Mouse (Mus musculus) midbrain, embryonic 15.5 days (tissue): ENCODE data around the gene Hist1h3b. TPM values are rescaled to one million over a fixed set of nuclear protein-coding genes. Genes with fewer than 3 reads are reported as not detected.
A peak's percentile ranks its signal among the peaks of the same experiment; 100 is the strongest.
"Not testable (repeated sequence)": the region's sequence is repeated elsewhere in the genome, so short reads cannot be mapped to it uniquely, and the experiment has no call there.

Source experiments
- ATAC-seq: fragments of 200-750 bp; cut with Nextera tagmentation; replicated peaks from 2 replicates; pipeline ENCODE4 v1.8.0; 2017; ENCODE audit warnings: moderate TSS enrichment
- H3K27ac ChIP-seq: fragments of 300-500 bp; sonication (generic); 2 replicates; pipeline ENCODE4 v1.5.1; 2015; ENCODE audit warnings: mild to moderate bottlenecking, inconsistent platforms
- H3K27me3 ChIP-seq: fragments of 300-500 bp; sonication (generic); replicated peaks from 2 replicates; pipeline ENCODE4 v1.6.1; 2015; ENCODE audit warnings: inconsistent platforms
- H3K36me3 ChIP-seq: fragments of 300-500 bp; sonication (generic); replicated peaks from 2 replicates; pipeline ENCODE4 v1.6.1; 2015; ENCODE audit warnings: inconsistent platforms
- H3K4me1 ChIP-seq: fragments of 300-500 bp; sonication (generic); 2 replicates; pipeline ENCODE4 v1.6.1; 2015; ENCODE audit warnings: inconsistent platforms
- H3K4me2 ChIP-seq: fragments of 300-500 bp; sonication (generic); 2 replicates; pipeline ENCODE4 v1.6.1; 2015; ENCODE audit warnings: inconsistent platforms, mild to moderate bottlenecking, moderate library complexity
- H3K4me3 ChIP-seq: fragments of 300-500 bp; sonication (generic); 2 replicates; pipeline ENCODE4 v1.5.1; 2015; ENCODE audit warnings: mild to moderate bottlenecking, inconsistent platforms
- H3K9ac ChIP-seq: fragments of 300-500 bp; sonication (generic); 2 replicates; pipeline ENCODE4 v1.6.1; 2015; ENCODE audit warnings: mild to moderate bottlenecking, inconsistent platforms
- H3K9me3 ChIP-seq: fragments of 300-500 bp; sonication (generic); 2 replicates; pipeline ENCODE4 v1.6.1; 2016; ENCODE audit warnings: inconsistent platforms
- WGBS: fragments of 180-500 bp; shearing (Covaris S2); methylation state at CpG from one replicate; pipeline ENCODE4 v1.1.7; 2015; ENCODE audit warnings: mixed read lengths; 5-methylcytosine and 5-hydroxymethylcytosine counted together
- polyA plus RNA-seq: library from polyadenylated mRNA; unstranded; fragments of >200 nt; fragmentation: Nextera tagmentation; extraction: Ambion mirVana; gene quantifications from 2 replicates; pipeline ENCODE4 v1.2.1, GENCODE M21; 2015

The Hist1h3b gene
- polyA plus RNA-seq, 1 experiment from 2014 or later = 0.67 TPM

- no peaks in the 10 kb centered on the region for H3K36me3 ChIP-seq
- H3K27me3 ChIP-seq = no peaks in the 10 kb centered on the region
- H3K9me3 ChIP-seq = no peaks in the 10 kb centered on the region
- ATAC-seq = no peak
- peaks cover 24% of the 10 kb centered on the region for H3K4me1 ChIP-seq
- peak overlapping the region; percentile 51 for H3K4me3 ChIP-seq
- WGBS = 36% methylated on average over 13 of the region's 13 CpGs
- H3K9ac ChIP-seq = peak overlapping the region; percentile 33; the same call in 1 of the 2 replicates
- H3K4me2 ChIP-seq = peak overlapping the region; percentile 98
- peak overlapping the region; percentile 78; the same call in 1 of the 2 replicates for H3K27ac ChIP-seq
Observed at GRCm38 (mm10) chr13:23740256-23740840, 11.7 kb upstream of the Hist1h3b start.

- no peak overlapping the region for H3K27ac ChIP-seq
- no peak for ATAC-seq
- no peaks in the 10 kb centered on the region for H3K27me3 ChIP-seq
- no peaks in the 10 kb centered on the region for H3K9me3 ChIP-seq
- peaks cover 28% of the 10 kb centered on the region for H3K4me1 ChIP-seq
- H3K4me2 ChIP-seq = no peak overlapping the region
- WGBS = 67% methylated on average over 5 of the region's 5 CpGs
- H3K36me3 ChIP-seq = no peaks in the 10 kb centered on the region
- no peak overlapping the region for H3K9ac ChIP-seq
- H3K4me3 ChIP-seq = no peak overlapping the region
Observed at GRCm38 (mm10) chr13:23740910-23741309, 11.2 kb upstream of the Hist1h3b start.

DNA sequence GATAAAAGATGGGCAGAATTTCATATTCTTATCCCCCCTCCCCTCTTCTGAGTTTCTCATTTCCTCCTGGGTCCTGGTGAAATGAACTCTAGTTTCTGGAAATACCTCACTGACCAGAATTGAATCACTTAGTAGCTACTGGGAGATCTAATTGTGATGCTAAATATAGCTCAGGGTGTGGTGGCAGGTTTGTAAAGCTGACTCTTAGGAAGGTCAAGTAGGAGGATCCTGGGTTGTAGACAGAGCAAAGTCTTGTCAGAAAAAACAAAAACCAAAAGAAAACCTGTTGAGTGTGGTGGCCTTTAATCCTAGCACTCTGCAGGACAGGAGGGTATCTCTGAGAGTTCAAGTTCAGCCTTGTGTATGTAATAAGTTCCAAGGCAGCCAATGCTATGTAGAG lies 10.1 kb upstream of the Hist1h3b start:
- H3K9ac ChIP-seq = no peak overlapping the region
- H3K4me2 ChIP-seq = no peak overlapping the region
- H3K36me3 ChIP-seq = no peaks in the 10 kb centered on the region
- no peak overlapping the region for H3K4me3 ChIP-seq
- no peak for ATAC-seq
- no peaks in the 10 kb centered on the region for H3K9me3 ChIP-seq
- peaks cover 31% of the 10 kb centered on the region for H3K4me1 ChIP-seq
- H3K27ac ChIP-seq = no peak overlapping the region
- no peaks in the 10 kb centered on the region for H3K27me3 ChIP-seq

DNA sequence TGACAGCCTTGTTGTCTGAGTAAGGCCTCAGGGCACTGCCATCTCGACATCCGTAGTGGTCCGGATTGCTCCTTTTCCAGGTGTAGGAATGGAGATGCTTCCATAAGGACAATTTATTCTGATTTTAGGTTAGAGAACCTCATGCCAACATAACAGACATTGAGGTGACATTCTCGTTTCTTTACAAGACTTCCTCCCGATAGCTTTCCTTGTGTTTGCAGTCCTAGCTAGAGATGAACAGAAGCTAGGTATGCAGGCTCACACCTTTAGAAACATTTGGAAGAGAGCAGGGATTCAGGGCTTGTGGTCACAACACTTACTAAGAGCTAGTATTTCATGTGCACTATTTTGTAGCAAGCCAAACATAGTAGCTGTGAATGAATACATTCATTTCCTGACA lies 8.9 kb upstream of the Hist1h3b start:
- ATAC-seq = no peak
- Histone ChIP-seq H3K4me2 (no peak overlapping the region), H3K9ac (no peak overlapping the region), H3K27ac (no peak overlapping the region), H3K4me1 (peaks cover 36% of the 10 kb centered on the region), H3K4me3 (no peak overlapping the region), H3K9me3 (no peaks in the 10 kb centered on the region), H3K27me3 (no peaks in the 10 kb centered on the region), H3K36me3 (no peaks in the 10 kb centered on the region)
- 84% methylated on average over 5 of the region's 5 CpGs for WGBS

- no peak overlapping the region for H3K4me3 ChIP-seq
- no peak overlapping the region for H3K4me2 ChIP-seq
- no peaks in the 10 kb centered on the region for H3K36me3 ChIP-seq
- H3K9ac ChIP-seq = no peak overlapping the region
- WGBS = 38% methylated on average over 4 of the region's 4 CpGs
- H3K9me3 ChIP-seq = no peaks in the 10 kb centered on the region
- no peak overlapping the region for H3K27ac ChIP-seq
- H3K4me1 ChIP-seq = peaks cover 32% of the 10 kb centered on the region
- no peak for ATAC-seq
- H3K27me3 ChIP-seq = no peaks in the 10 kb centered on the region
Observed at GRCm38 (mm10) chr13:23743963-23744362, 8.1 kb upstream of the Hist1h3b start.

DNA sequence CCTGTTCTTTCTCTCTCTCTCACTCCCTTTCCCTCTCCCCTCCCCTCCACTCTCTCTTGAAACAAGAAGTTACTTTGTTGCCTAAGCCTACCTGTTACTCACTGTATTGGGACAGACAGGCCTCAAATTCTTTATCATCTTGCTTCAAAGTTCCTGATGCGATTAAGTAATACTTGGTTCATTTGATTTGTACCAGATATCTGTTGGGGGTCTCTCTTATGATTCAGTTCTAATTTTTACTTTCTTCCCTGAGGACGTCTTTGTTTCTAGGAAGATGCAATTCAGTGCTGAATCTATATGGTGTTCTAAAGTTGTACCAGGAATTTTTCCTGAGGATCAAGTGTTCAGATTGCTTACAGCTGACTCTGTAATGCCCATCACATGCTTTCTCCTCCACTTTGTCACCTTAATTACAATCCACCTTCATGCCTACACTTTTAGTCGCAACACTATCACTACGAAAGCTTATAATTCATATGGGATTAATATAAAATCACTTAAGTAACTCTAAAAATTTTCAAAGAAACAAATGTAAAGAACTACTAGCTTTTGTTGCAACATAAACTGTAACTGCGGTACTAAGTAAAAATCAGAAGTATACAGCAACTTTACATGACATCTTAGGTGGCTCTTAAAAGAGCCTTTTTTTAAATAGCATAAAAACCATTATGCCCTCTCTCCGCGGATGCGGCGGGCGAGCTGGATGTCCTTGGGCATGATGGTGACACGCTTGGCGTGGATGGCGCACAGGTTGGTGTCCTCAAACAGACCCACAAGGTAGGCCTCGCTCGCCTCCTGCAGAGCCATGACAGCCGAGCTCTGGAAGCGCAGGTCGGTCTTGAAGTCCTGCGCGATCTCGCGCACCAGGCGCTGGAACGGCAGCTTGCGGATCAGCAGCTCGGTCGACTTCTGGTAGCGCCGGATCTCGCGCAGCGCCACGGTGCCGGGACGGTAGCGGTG lies 7.4 kb upstream of the Hist1h3b start:
- H3K4me2 ChIP-seq = peak overlapping the region; percentile 86
- no peak for ATAC-seq
- WGBS = 2% methylated on average over 17 of the region's 36 CpGs
- no peaks in the 10 kb centered on the region for H3K36me3 ChIP-seq
- no peaks in the 10 kb centered on the region for H3K27me3 ChIP-seq
- H3K27ac ChIP-seq = no peak overlapping the region
- H3K9ac ChIP-seq = no peak overlapping the region
- H3K4me1 ChIP-seq = peaks cover 26% of the 10 kb centered on the region
- H3K9me3 ChIP-seq = no peaks in the 10 kb centered on the region
- H3K4me3 ChIP-seq = peak overlapping the region; percentile 46

DNA sequence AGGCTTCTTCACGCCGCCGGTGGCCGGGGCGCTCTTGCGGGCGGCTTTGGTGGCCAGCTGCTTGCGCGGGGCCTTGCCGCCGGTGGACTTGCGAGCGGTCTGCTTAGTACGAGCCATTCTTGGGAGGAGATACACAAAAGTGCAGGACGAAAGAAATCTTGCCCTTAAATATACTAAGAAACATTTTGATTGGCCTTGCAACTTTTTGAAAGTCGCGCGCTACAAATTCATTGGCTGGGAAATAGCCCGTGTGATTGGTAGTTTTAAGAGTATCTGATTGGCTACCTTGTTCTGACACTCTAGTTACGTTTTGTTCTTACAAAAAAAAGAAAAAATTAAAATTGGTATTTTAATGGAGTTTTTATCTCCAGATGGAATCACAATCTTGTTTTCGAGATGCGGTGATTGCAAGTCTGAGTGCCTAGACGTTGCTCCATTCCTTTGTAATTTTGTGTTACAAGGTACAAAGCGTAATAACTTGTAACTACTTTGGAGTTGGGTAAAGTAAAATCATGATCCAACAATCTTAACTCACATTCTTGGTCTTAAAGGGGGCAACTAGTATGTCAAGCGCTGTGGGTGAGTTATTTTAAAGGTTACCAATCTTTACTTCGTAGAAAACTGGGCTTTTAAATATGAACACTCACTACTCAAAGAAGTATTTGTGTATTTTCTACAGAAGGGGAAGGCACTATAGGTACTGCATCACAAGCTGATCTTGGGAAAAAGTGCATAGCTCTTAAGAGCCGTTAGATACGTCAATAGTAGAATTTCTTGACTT lies 6.5 kb upstream of the Hist1h3b start, which contains the start of gene Hist1h3c:
TSS of gene Hist1h3c (minus strand) at position 222 of the 781 bp plus-strand sequence.
- peaks cover 19% of the 10 kb centered on the region for H3K4me1 ChIP-seq
- H3K9me3 ChIP-seq = no peaks in the 10 kb centered on the region
- peak within 1 kb of the TSS; percentile 96 for H3K27ac ChIP-seq
- peak within 1 kb of the TSS; percentile 86 for H3K4me2 ChIP-seq
- under 1% methylated on average over 24 of the region's 28 CpGs for WGBS
- H3K36me3 ChIP-seq = no peaks in the 10 kb centered on the region
- peak within 1 kb of the TSS; percentile 46 for H3K4me3 ChIP-seq
- peak; percentile 77 for ATAC-seq
- peak within 1 kb of the TSS; percentile 37; the same call in 1 of the 2 replicates for H3K9ac ChIP-seq
- no peaks in the 10 kb centered on the region for H3K27me3 ChIP-seq

GRCm38 (mm10) chr13:23746201-23747080 lies 5.6 kb upstream of the Hist1h3b start, which contains the start of gene Hist1h2bb:
Gene Hist1h2bb (plus strand): TSS chr13:23746734.
- peak within 1 kb of the TSS; percentile 86 for H3K4me2 ChIP-seq
- peak within 1 kb of the TSS; percentile 96 for H3K27ac ChIP-seq
- peak within 1 kb of the TSS; percentile 46 for H3K4me3 ChIP-seq
- H3K27me3 ChIP-seq, H3K9me3 ChIP-seq, H3K36me3 ChIP-seq: not testable (repeated sequence)
- peaks cover 21% of the 10 kb centered on the region for H3K4me1 ChIP-seq
- peak within 1 kb of the TSS; percentile 37 for H3K9ac ChIP-seq
- peak; percentile 92 for ATAC-seq
- 1% methylated on average over 46 of the region's 58 CpGs for WGBS

DNA sequence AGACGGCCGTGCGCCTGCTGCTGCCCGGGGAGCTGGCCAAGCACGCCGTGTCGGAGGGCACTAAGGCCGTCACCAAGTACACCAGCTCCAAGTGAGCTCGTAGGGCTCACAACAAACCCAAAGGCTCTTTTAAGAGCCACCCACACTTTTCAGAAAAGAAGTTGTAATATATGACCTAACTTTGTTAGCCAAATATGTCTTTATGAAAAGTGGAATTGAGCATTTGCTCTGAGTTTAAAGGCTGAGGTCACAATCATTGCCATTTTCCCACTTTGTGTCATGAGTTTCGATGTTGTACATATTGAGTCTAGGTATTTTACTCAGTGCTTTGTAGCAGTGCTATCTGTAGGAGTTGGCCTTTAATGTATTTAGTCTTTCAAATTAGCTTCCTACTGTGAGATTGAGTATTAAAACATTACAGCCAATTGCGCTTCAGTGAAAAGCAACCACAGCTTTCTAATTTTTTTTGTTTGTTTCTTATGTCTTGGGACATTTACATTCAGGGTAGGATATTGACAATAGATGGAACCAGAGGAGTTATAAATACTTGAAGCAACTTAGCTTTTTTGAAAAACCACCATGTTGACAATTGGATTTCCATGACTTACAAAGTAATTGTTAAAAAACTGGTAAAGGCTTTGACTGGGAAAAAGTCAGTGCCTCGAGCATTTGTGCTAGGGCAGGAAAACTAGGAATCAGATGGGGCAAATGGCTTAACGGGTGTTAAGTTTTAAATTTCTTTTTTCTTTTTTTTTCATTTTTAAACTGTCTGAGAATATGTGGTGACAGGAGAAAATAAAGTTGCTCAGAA lies 4.8 kb upstream of the Hist1h3b start:
- ATAC-seq = no peak; the same call in 1 of the 2 replicates
- H3K27ac ChIP-seq = peak overlapping the region; percentile 96
- 2% methylated on average over 13 of the region's 13 CpGs for WGBS

DNA sequence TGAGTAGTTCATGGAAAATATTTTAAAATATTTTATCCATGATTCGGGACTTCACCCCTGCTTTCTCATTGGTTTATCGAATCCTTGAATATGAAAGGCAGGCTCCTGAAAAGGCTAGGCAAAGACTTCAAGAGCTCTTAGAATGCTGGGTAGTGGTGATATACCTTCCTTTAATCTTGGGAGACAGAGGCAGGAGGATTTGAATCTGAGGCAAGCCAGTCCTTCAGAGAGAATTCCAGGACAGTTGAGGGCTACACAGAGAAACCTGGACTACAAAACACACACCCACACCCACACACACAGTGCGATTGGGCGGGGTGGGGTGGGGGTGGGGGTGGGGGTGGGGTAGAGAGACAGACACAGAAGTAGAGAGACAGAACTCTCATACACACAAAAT lies 4.2 kb upstream of the Hist1h3b start:
- H3K27me3 ChIP-seq = no peaks in the 10 kb centered on the region
- H3K4me1 ChIP-seq = peaks cover 28% of the 10 kb centered on the region
- no peak overlapping the region for H3K4me3 ChIP-seq
- H3K36me3 ChIP-seq = no peaks in the 10 kb centered on the region
- H3K27ac ChIP-seq = peak overlapping the region; percentile 53
- no peaks in the 10 kb centered on the region for H3K9me3 ChIP-seq
- no peak overlapping the region; the same call in 1 of the 2 replicates for H3K4me2 ChIP-seq
- 6% methylated on average over 4 of the region's 4 CpGs for WGBS
- no peak overlapping the region for H3K9ac ChIP-seq
- ATAC-seq = no peak

More for the DNA sequence above, 4.8 kb upstream of the Hist1h3b start:
- no peaks in the 10 kb centered on the region for H3K27me3 ChIP-seq
- H3K4me2 ChIP-seq = peak overlapping the region; percentile 86
- H3K4me1 ChIP-seq = peaks cover 24% of the 10 kb centered on the region
- H3K36me3 ChIP-seq = no peaks in the 10 kb centered on the region
- H3K4me3 ChIP-seq = peak overlapping the region; percentile 46
- H3K9me3 ChIP-seq = no peaks in the 10 kb centered on the region
- H3K9ac ChIP-seq = 0 out of 2 replicates have a peak overlapping the region, but pooled peaks have one; percentile 20
